Mouse (Mus musculus) liver, embryonic 14.5 days (tissue): ENCODE measurements at regions not wholly inside any gene's neighbourhood (a gene's known extent, or its start where the extent isn't known, plus 50 kb on each side); places are given as distances from the start of the nearest gene placed in this dataset.

Experiments
- ATAC-seq: fragments of 200-750 bp; cut with Nextera tagmentation; 2 replicates; pipeline ENCODE4 v1.8.0; 2017; ENCODE audit warnings: moderate number of reproducible peaks, mild to moderate bottlenecking, moderate library complexity; ENCODE audit not compliant: insufficient read depth
- DNase-seq, 3 experiments: peaks; one replicate each; pipeline ENCODE4 v3.0.0-alpha.2; 2012 to 2013; ENCODE audit warnings: low read depth in 3 of 3, low spot score in 3 of 3
- H3K27ac ChIP-seq: fragments of 300-500 bp; sonication (generic); 2 replicates; pipeline ENCODE4 v1.5.1; 2014; ENCODE audit warnings: moderate library complexity, mild to moderate bottlenecking, control low read depth, inconsistent platforms
- H3K27me3 ChIP-seq: fragments of 300-500 bp; sonication (generic); 2 replicates; pipeline ENCODE4 v1.6.1; 2014; ENCODE audit warnings: mild to moderate bottlenecking, low read length, moderate library complexity; ENCODE audit not compliant: control insufficient read depth, insufficient read depth
- H3K36me3 ChIP-seq: fragments of 300-500 bp; sonication (generic); replicated peaks from 2 replicates; pipeline ENCODE4 v1.6.1; 2014; ENCODE audit warnings: low read depth; ENCODE audit not compliant: control insufficient read depth, insufficient read depth
- H3K4me1 ChIP-seq, 2 experiments: fragments of 200-500 bp in 1 of 2; fragments of 300-500 bp in 1 of 2; sonication (generic) in 1 of 2; replicated peaks; 2 replicates each; pipeline ENCODE4 v1.6.1; 2012 to 2014; ENCODE audit warnings: antibody characterized with exemption in 1 of 2, inconsistent platforms in 1 of 2, low read length in 1 of 2; ENCODE audit not compliant: control insufficient read depth in 2 of 2, insufficient read depth in 2 of 2
- H3K4me2 ChIP-seq: fragments of 300-500 bp; sonication (generic); 2 replicates; pipeline ENCODE4 v1.6.1; 2014; ENCODE audit warnings: low read depth, mild to moderate bottlenecking, control low read depth, moderate library complexity
- H3K4me3 ChIP-seq, 2 experiments: fragments of 200-500 bp in 1 of 2; fragments of 300-500 bp in 1 of 2; sonication (generic) in 1 of 2; 2 replicates each; pipeline ENCODE4 v1.5.1; 2012 to 2014; ENCODE audit warnings: low read depth in 2 of 2, low read length in 2 of 2, mild to moderate bottlenecking in 2 of 2, control low read depth in 1 of 2, inconsistent platforms in 1 of 2, moderate library complexity in 1 of 2; ENCODE audit not compliant: insufficient read depth in 1 of 2
- H3K9ac ChIP-seq: fragments of 300-500 bp; sonication (generic); replicated peaks from 2 replicates; pipeline ENCODE4 v1.6.1; 2014; ENCODE audit warnings: mild to moderate bottlenecking, control low read depth, moderate library complexity
- H3K9me3 ChIP-seq: fragments of 300-500 bp; sonication (generic); 2 replicates; pipeline ENCODE4 v1.6.1; 2016; ENCODE audit warnings: low read length, mixed read lengths; ENCODE audit not compliant: control insufficient read depth
- CTCF ChIP-seq: IDR thresholded peaks from 2 replicates; pipeline ENCODE4 v1.5.1; 2016; ENCODE audit warnings: antibody characterized with exemption, low read depth, control low read depth
- EP300 ChIP-seq: IDR thresholded peaks from 2 replicates; pipeline ENCODE4 v1.6.1; 2016; ENCODE audit warnings: antibody characterized with exemption, low read depth
- WGBS: fragments of 180-500 bp; shearing (Covaris S2); extraction: QIAGEN DNeasy Blood & Tissue Kit; methylation state at CpG from one replicate; pipeline ENCODE4 v1.1.7; 2014; ENCODE audit not compliant: insufficient replicate concordance; 5-methylcytosine and 5-hydroxymethylcytosine counted together

- no peaks in the 10 kb centered on the region for H3K4me1 ChIP-seq
- no peak overlapping the region for H3K4me3 ChIP-seq
- no peak overlapping the region for H3K4me2 ChIP-seq
- H3K36me3 ChIP-seq: no peaks in the 10 kb centered on the region
- no peak for DNase-seq
- no peaks in the 10 kb centered on the region for H3K27me3 ChIP-seq
- ATAC-seq: no peak
- H3K27ac ChIP-seq: no peak overlapping the region
- TF ChIP-seq CTCF (no peak), EP300 (no peak)
- H3K9ac ChIP-seq: no peak overlapping the region
- H3K9me3 ChIP-seq: no peaks in the 10 kb centered on the region
These were observed 1061.8 kb upstream of the Cdh9 start for GRCm38 (mm10) chr15:15666744-15667143.

GRCm38 (mm10) chr15:15692713-15693112 is 1035.8 kb upstream of the Cdh9 start:
- no peak for TF ChIP-seq EP300
- no peak for TF ChIP-seq CTCF
- Histone ChIP-seq H3K4me1 (no peaks in the 10 kb centered on the region), H3K9me3 (no peaks in the 10 kb centered on the region), H3K36me3 (no peaks in the 10 kb centered on the region), H3K4me3 (no peak overlapping the region), H3K4me2 (no peak overlapping the region), H3K9ac (no peak overlapping the region), H3K27me3 (no peaks in the 10 kb centered on the region), H3K27ac (no peak overlapping the region)
- DNase-seq (no peak), ATAC-seq (no peak)
- WGBS: 46% methylated on average over 2 of the region's 2 CpGs

GRCm38 (mm10) chr15:15716694-15717093 is 1011.9 kb upstream of the Cdh9 start:
- no peak overlapping the region for H3K4me2 ChIP-seq
- 69% methylated on average over 2 of the region's 2 CpGs for WGBS
- H3K9me3 ChIP-seq: no peaks in the 10 kb centered on the region
- H3K4me3 ChIP-seq: no peak overlapping the region
- TF ChIP-seq CTCF: no peak
- no peak for TF ChIP-seq EP300
- H3K27me3 ChIP-seq: no peaks in the 10 kb centered on the region
- H3K36me3 ChIP-seq: no peaks in the 10 kb centered on the region
- DNase-seq: no peak
- H3K4me1 ChIP-seq: no peaks in the 10 kb centered on the region
- ATAC-seq: no peak
- no peak overlapping the region for H3K27ac ChIP-seq
- no peak overlapping the region for H3K9ac ChIP-seq

- Histone ChIP-seq H3K4me1 (no peaks in the 10 kb centered on the region), H3K9ac (no peak overlapping the region), H3K9me3 (no peaks in the 10 kb centered on the region), H3K4me3 (no peak overlapping the region), H3K4me2 (no peak overlapping the region), H3K27ac (no peak overlapping the region), H3K27me3 (no peaks in the 10 kb centered on the region), H3K36me3 (no peaks in the 10 kb centered on the region)
- no peak for DNase-seq
- ATAC-seq: no peak
- WGBS: 49% methylated on average over 4 of the region's 4 CpGs
- TF ChIP-seq CTCF: no peak
- TF ChIP-seq EP300: no peak
These were observed 986.6 kb upstream of the Cdh9 start for GRCm38 (mm10) chr15:15741987-15742386.

GRCm38 (mm10) chr15:15743011-15743410 is 985.5 kb upstream of the Cdh9 start:
- no peak for TF ChIP-seq EP300
- TF ChIP-seq CTCF: no peak
- Histone ChIP-seq H3K4me3 (no peak overlapping the region), H3K36me3 (no peaks in the 10 kb centered on the region), H3K4me2 (no peak overlapping the region), H3K9me3 (no peaks in the 10 kb centered on the region), H3K9ac (no peak overlapping the region), H3K27ac (no peak overlapping the region), H3K4me1 (no peaks in the 10 kb centered on the region), H3K27me3 (no peaks in the 10 kb centered on the region)
- no peak for DNase-seq
- WGBS: 57% methylated on average over 5 of the region's 5 CpGs
- ATAC-seq: no peak
